Mouse (Mus musculus) thymus, adult 2 months (tissue): ENCODE measurements at regions not wholly inside any gene's neighbourhood (a gene's known extent, or its start where the extent isn't known, plus 50 kb on each side); places are given as distances from the start of the nearest gene placed in this dataset.

ENCODE experiments used
- DNase-seq: peaks from one replicate; pipeline ENCODE4 v3.0.0; 2021
- H3K27ac ChIP-seq: fragments of 200-500 bp; 2 replicates; pipeline ENCODE4 v1.5.1; 2012; ENCODE audit warnings: low read length, control low read depth; ENCODE audit not compliant: control insufficient read depth, insufficient read depth
- H3K27me3 ChIP-seq: fragments of 200-500 bp; 2 replicates; pipeline ENCODE4 v1.6.1; 2012; ENCODE audit warnings: mild to moderate bottlenecking, low read length, moderate library complexity, mixed read lengths; ENCODE audit not compliant: control insufficient read depth, insufficient read depth
- H3K36me3 ChIP-seq: fragments of 200-500 bp; 2 replicates; pipeline ENCODE4 v1.6.1; 2012; ENCODE audit warnings: mild to moderate bottlenecking, low read length, moderate library complexity; ENCODE audit not compliant: control insufficient read depth, insufficient read depth
- H3K4me1 ChIP-seq: fragments of 200-500 bp; replicated peaks from 2 replicates; pipeline ENCODE4 v1.6.1; 2012; ENCODE audit warnings: low read length; ENCODE audit not compliant: control insufficient read depth, insufficient read depth
- H3K4me3 ChIP-seq: fragments of 200-500 bp; 2 replicates; pipeline ENCODE4 v1.5.1; 2012; ENCODE audit warnings: mild to moderate bottlenecking, low read length, control low read depth, moderate library complexity; ENCODE audit not compliant: control insufficient read depth, insufficient read depth
- CTCF ChIP-seq: fragments of 200-500 bp; IDR thresholded peaks from 2 replicates; pipeline ENCODE4 v1.5.1; 2012; ENCODE audit warnings: mild to moderate bottlenecking, control low read depth, low read length, moderate library complexity, borderline replicate concordance; ENCODE audit not compliant: control insufficient read depth, poor library complexity, insufficient read depth; ENCODE audit errors: extremely low read depth
- POLR2A ChIP-seq: fragments of 200-500 bp; IDR thresholded peaks from 2 replicates; pipeline ENCODE4 v1.6.1; 2012; ENCODE audit warnings: mild to moderate bottlenecking, low read length, control low read depth, moderate library complexity; ENCODE audit not compliant: control insufficient read depth, poor library complexity, insufficient read depth; ENCODE audit errors: extremely low read depth
- WGBS: fragments of 180-500 bp; shearing (Covaris S2); methylation state at CpG from one replicate; pipeline ENCODE4 v1.1.7; 2018; 5-methylcytosine and 5-hydroxymethylcytosine counted together

DNA sequence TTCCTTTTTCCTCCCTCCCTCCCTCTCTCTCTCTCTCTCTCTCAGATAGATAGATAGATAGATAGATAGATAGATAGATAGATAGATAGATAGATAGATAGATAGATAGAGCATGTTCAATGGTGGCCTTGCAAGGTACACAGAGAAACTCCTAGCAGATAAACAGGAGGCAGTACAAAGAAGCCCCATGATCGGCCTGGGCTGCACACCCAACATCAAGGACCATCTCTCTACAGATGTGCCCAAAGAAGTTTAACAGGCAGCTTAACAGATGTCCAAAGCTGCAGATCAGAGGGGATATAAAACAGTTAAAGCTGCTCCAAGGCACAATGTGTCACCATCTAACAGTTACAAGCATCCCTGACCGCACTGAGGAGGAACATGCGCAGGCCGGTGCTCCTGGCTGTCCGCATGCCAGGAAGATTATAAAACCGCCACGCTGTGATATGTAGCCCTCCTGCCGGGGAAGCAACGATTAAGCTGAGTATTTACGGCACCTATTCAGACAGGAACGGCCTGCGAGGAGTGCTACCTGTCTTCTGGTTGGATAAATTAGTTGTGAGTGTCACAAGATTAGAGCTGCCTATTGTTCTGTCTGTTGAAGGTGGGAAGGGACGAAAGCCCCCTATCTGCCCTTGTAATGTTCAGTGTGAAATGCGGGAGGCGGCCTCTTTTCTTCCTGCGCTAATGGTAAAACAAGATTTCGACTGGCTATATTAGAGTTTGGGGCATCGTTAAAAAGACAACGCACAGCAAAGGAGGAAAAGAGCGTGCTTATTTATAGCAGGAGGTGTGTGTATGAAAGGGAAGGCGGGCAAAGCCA, 81.9 kb upstream of the Bnip2 start:
- TF ChIP-seq CTCF (no peak), POLR2A (no peak)
- H3K4me1 ChIP-seq = no peaks in the 10 kb centered on the region
- no peak for DNase-seq
- H3K27me3 ChIP-seq = peaks cover 5% of the 10 kb centered on the region; the same call in 1 of the 2 replicates
- WGBS = 19% methylated on average over 21 of the region's 21 CpGs
- no peaks in the 10 kb centered on the region for H3K36me3 ChIP-seq
- H3K4me3 ChIP-seq = no peak overlapping the region
- no peak overlapping the region for H3K27ac ChIP-seq

DNA sequence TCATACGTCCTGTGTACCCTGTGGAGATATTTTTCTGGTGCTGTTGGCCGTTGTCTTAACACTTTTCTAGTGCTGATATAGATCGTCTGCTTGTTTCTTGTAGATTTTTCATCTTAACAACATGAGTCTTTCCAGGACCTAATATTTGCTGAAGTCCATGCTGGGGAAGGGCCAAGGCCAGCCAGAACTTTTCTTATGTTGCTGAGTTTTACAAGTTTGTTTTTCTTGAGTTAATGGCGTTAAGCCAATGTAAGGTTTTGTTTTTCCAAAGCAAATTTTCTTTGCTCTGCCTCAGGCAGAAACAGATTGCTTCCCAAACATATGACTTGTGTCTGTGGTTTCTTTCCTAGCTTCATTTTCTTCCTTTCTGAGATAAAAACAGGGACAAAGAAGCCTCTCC, 78.6 kb upstream of the Bnip2 start:
- no peaks in the 10 kb centered on the region for H3K36me3 ChIP-seq
- H3K4me1 ChIP-seq = no peaks in the 10 kb centered on the region
- H3K4me3 ChIP-seq = no peak overlapping the region
- H3K27me3 ChIP-seq = peaks cover 5% of the 10 kb centered on the region; the same call in 1 of the 2 replicates
- 89% methylated on average over 4 of the region's 4 CpGs for WGBS
- DNase-seq = no peak
- TF ChIP-seq CTCF = no peak
- no peak for TF ChIP-seq POLR2A
- H3K27ac ChIP-seq = no peak overlapping the region

DNA sequence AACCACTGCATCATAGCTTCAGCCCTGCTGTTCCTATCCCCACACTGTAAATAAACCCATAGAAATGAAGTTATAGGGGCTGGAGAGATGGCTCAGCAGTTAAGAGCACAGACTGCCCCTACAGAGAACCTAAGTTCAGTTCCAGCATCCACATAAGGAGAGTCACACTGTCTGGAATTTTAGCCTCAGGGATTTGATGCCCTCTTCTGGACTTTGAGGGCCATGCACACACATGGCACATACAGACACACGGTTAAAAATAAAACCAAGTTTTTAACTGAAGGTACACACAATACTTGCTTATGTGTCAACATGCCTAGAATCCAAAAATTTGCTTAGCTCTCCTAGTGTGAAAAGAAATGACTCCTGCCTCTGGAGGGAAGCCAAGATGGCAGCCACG, 61.1 kb upstream of the Bnip2 start:
- WGBS = 75% methylated on average over 2 of the region's 2 CpGs
- no peaks in the 10 kb centered on the region for H3K4me1 ChIP-seq

DNA sequence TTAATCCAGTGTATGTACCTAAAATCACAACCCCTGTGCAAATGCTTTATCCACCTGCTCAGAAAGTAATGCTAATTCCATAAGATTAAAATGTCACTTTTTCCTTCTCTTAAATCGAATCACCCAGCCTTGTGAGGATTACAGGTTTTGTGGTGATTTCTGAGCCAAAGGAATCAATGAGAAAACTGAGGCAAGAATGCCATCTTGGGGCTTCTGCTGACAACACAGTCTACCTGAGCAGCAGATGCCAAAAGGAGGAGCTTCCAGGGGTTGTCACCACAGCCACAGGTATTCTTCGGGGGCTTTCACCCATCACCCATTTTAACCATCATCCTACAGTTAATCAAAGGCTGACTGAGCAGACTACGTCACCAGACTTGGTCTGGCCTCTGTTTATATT, 51.4 kb upstream of the Bnip2 start:
- Histone ChIP-seq H3K27ac (no peak overlapping the region), H3K4me1 (no peaks in the 10 kb centered on the region), H3K36me3 (no peaks in the 10 kb centered on the region), H3K27me3 (no peaks in the 10 kb centered on the region), H3K4me3 (no peak overlapping the region)
- WGBS = 92% methylated on average over 3 of the region's 3 CpGs
- TF ChIP-seq POLR2A = no peak
- no peak for TF ChIP-seq CTCF
- DNase-seq = no peak

More for the DNA sequence above, 61.1 kb upstream of the Bnip2 start:
- TF ChIP-seq CTCF (no peak), POLR2A (no peak)
- H3K27ac ChIP-seq = no peak overlapping the region
- H3K36me3 ChIP-seq = no peaks in the 10 kb centered on the region
- no peak for DNase-seq
- H3K4me3 ChIP-seq = no peak overlapping the region
- H3K27me3 ChIP-seq = no peaks in the 10 kb centered on the region
